Mouse (Mus musculus) forebrain, embryonic 10.5 days (tissue): Measurements from ENCODE around the gene Vtn. TPM values are rescaled to one million over a fixed set of nuclear protein-coding genes. Genes with fewer than 3 reads are reported as not detected.

ENCODE experiments used
- DNase-seq: peaks from one replicate; pipeline ENCODE4 v3.0.0-alpha.2; 2017; ENCODE audit warnings: low spot score; ENCODE audit errors: extremely low spot score
- H3K27ac ChIP-seq: fragments of 300-500 bp; sonication (generic); 2 replicates; pipeline ENCODE4 v1.5.1; 2016; ENCODE audit warnings: mild to moderate bottlenecking
- H3K27me3 ChIP-seq: fragments of 300-500 bp; sonication (generic); 2 replicates; pipeline ENCODE4 v1.6.1; 2016; ENCODE audit warnings: mild to moderate bottlenecking; ENCODE audit not compliant: poor library complexity, severe bottlenecking
- H3K36me3 ChIP-seq: fragments of 300-500 bp; sonication (generic); replicated peaks from 2 replicates; pipeline ENCODE4 v1.6.1; 2016; ENCODE audit warnings: mild to moderate bottlenecking, moderate library complexity
- H3K4me1 ChIP-seq: fragments of 300-500 bp; sonication (generic); 2 replicates; pipeline ENCODE4 v1.6.1; 2016
- H3K4me3 ChIP-seq: fragments of 300-500 bp; sonication (generic); 2 replicates; pipeline ENCODE4 v1.5.1; 2016; ENCODE audit warnings: mild to moderate bottlenecking, moderate library complexity
- H3K9me3 ChIP-seq: fragments of 300-500 bp; sonication (generic); 2 replicates; pipeline ENCODE4 v1.6.1; 2016; ENCODE audit warnings: mild to moderate bottlenecking, moderate library complexity
- WGBS: fragments of 180-500 bp; shearing (Covaris S2); methylation state at CpG from one replicate; pipeline ENCODE4 v1.1.7; 2016; 5-methylcytosine and 5-hydroxymethylcytosine counted together
- polyA plus RNA-seq: library from polyadenylated mRNA; unstranded; fragments of >200 nt; fragmentation: Nextera tagmentation; extraction: Ambion mirVana; gene quantifications from 2 replicates; pipeline ENCODE4 v1.2.1, GENCODE M21; 2016

Gene Vtn
- polyA plus RNA-seq, 1 experiment from 2014 or later: 25.0 TPM

- no peak overlapping the region for H3K4me3 ChIP-seq
- no peaks in the 10 kb centered on the region for H3K9me3 ChIP-seq
- DNase-seq: no peak
- peaks cover 11% of the 10 kb centered on the region; the same call in 1 of the 2 replicates for H3K36me3 ChIP-seq
- H3K4me1 ChIP-seq: peaks cover 35% of the 10 kb centered on the region
- no peak overlapping the region for H3K27ac ChIP-seq
- H3K27me3 ChIP-seq: no peaks in the 10 kb centered on the region
- WGBS: 88% methylated on average over 7 of the region's 7 CpGs
Observed at GRCm38 (mm10) chr11:78467515-78467914, 31.4 kb upstream of the Vtn start.

GRCm38 (mm10) chr11:78467932-78468331 lies 31.0 kb upstream of the Vtn start:
- WGBS: 56% methylated on average over 3 of the region's 3 CpGs

GRCm38 (mm10) chr11:78471326-78472103 lies 27.4 kb upstream of the Vtn start:
- Histone ChIP-seq H3K4me3 (no peak overlapping the region), H3K36me3 (peaks cover 11% of the 10 kb centered on the region; the same call in 1 of the 2 replicates), H3K9me3 (no peaks in the 10 kb centered on the region), H3K4me1 (peaks cover 11% of the 10 kb centered on the region), H3K27me3 (no peaks in the 10 kb centered on the region), H3K27ac (no peak overlapping the region)
- 94% methylated on average over 10 of the region's 10 CpGs for WGBS
- no peak for DNase-seq

More at GRCm38 (mm10) chr11:78467932-78468331, 31.0 kb upstream of the Vtn start:
- Histone ChIP-seq H3K4me1 (peaks cover 31% of the 10 kb centered on the region), H3K4me3 (no peak overlapping the region), H3K36me3 (peaks cover 11% of the 10 kb centered on the region; the same call in 1 of the 2 replicates), H3K27me3 (no peaks in the 10 kb centered on the region), H3K27ac (no peak overlapping the region), H3K9me3 (no peaks in the 10 kb centered on the region)
- no peak for DNase-seq

- WGBS: 83% methylated on average over 3 of the region's 3 CpGs
- DNase-seq: no peak
- 0 out of 2 replicates have a peak, but pooled peaks cover 4% of the 10 kb centered on the region for H3K4me1 ChIP-seq
- H3K36me3 ChIP-seq: peaks cover 11% of the 10 kb centered on the region; the same call in 1 of the 2 replicates
- no peaks in the 10 kb centered on the region for H3K27me3 ChIP-seq
- H3K27ac ChIP-seq: no peak overlapping the region
- no peak overlapping the region for H3K4me3 ChIP-seq
- H3K9me3 ChIP-seq: no peaks in the 10 kb centered on the region
Observed at GRCm38 (mm10) chr11:78475289-78475688, 23.6 kb upstream of the Vtn start.

GRCm38 (mm10) chr11:78483639-78484038 lies 15.3 kb upstream of the Vtn start:
- H3K27ac ChIP-seq: no peak overlapping the region
- peaks cover 51% of the 10 kb centered on the region for H3K27me3 ChIP-seq
- no peaks in the 10 kb centered on the region for H3K9me3 ChIP-seq
- no peak for DNase-seq
- peaks cover 3% of the 10 kb centered on the region; the same call in 1 of the 2 replicates for H3K36me3 ChIP-seq
- H3K4me3 ChIP-seq: no peak overlapping the region
- WGBS: 62% methylated on average over 7 of the region's 7 CpGs
- peaks cover 5% of the 10 kb centered on the region for H3K4me1 ChIP-seq

GRCm38 (mm10) chr11:78488168-78488567 lies 10.7 kb upstream of the Vtn start:
- Histone ChIP-seq H3K9me3 (no peaks in the 10 kb centered on the region), H3K4me1 (peaks cover 15% of the 10 kb centered on the region), H3K4me3 (peak overlapping the region; percentile 16; the same call in 1 of the 2 replicates), H3K27ac (no peak overlapping the region), H3K36me3 (no peaks in the 10 kb centered on the region), H3K27me3 (peaks cover 91% of the 10 kb centered on the region)
- peak; percentile 79 for DNase-seq
- 4% methylated on average over 8 of the region's 8 CpGs for WGBS

GRCm38 (mm10) chr11:78490781-78491241 lies 8.1 kb upstream of the Vtn start:
- no peaks in the 10 kb centered on the region for H3K9me3 ChIP-seq
- 7% methylated on average over 48 of the region's 48 CpGs for WGBS
- peaks cover 17% of the 10 kb centered on the region for H3K4me1 ChIP-seq
- peaks cover 95% of the 10 kb centered on the region for H3K27me3 ChIP-seq
- H3K36me3 ChIP-seq: no peaks in the 10 kb centered on the region
- peak overlapping the region; percentile 51; the same call in 1 of the 2 replicates for H3K27ac ChIP-seq
- peak overlapping the region; percentile 46 for H3K4me3 ChIP-seq
- DNase-seq: peak; percentile 51

GRCm38 (mm10) chr11:78495904-78496303 lies 3.0 kb upstream of the Vtn start:
- Histone ChIP-seq H3K36me3 (no peaks in the 10 kb centered on the region), H3K4me3 (peak overlapping the region; percentile 82; the same call in 1 of the 2 replicates), H3K27me3 (peaks cover 86% of the 10 kb centered on the region), H3K27ac (no peak overlapping the region), H3K9me3 (no peaks in the 10 kb centered on the region), H3K4me1 (peaks cover 49% of the 10 kb centered on the region)
- WGBS: 3% methylated on average over 6 of the region's 6 CpGs
- DNase-seq: peak; percentile 43

GRCm38 (mm10) chr11:78497071-78497541 lies 1.8 kb upstream of the Vtn start:
- Histone ChIP-seq H3K27ac (peak overlapping the region; percentile 83), H3K4me3 (peak overlapping the region; percentile 82), H3K27me3 (peaks cover 82% of the 10 kb centered on the region), H3K4me1 (peaks cover 46% of the 10 kb centered on the region), H3K36me3 (no peaks in the 10 kb centered on the region), H3K9me3 (no peaks in the 10 kb centered on the region)
- peak; percentile 55 for DNase-seq
- WGBS: 0% methylated on average over 44 of the region's 44 CpGs

- peak; percentile 96 for DNase-seq
- H3K27ac ChIP-seq: peak within 1 kb of the TSS; percentile 83
- H3K4me3 ChIP-seq: peak within 1 kb of the TSS; percentile 82
- H3K27me3 ChIP-seq: peaks cover 75% of the 10 kb centered on the region
- no peaks in the 10 kb centered on the region for H3K9me3 ChIP-seq
- no peaks in the 10 kb centered on the region for H3K36me3 ChIP-seq
- H3K4me1 ChIP-seq: peaks cover 46% of the 10 kb centered on the region
- WGBS: 4% methylated on average over 36 of the region's 36 CpGs
Observed at GRCm38 (mm10) chr11:78497544-78498522, 1.1 kb upstream of the Vtn start, which contains the start of gene Sarm1. TSS of gene Sarm1 (minus strand) at chr11:78497754.

- Histone ChIP-seq H3K4me3 (peak overlapping the region; percentile 9), H3K4me1 (peaks cover 46% of the 10 kb centered on the region), H3K36me3 (no peaks in the 10 kb centered on the region), H3K27me3 (peaks cover 63% of the 10 kb centered on the region), H3K27ac (peak overlapping the region; percentile 26; the same call in 1 of the 2 replicates), H3K9me3 (no peaks in the 10 kb centered on the region)
- no peak for DNase-seq
- 54% methylated on average over 16 of the region's 16 CpGs for WGBS
Observed at GRCm38 (mm10) chr11:78499543-78499942, 652 bp downstream of the Vtn start.

- WGBS: 83% methylated on average over 9 of the region's 9 CpGs
Observed at GRCm38 (mm10) chr11:78500623-78501202, 1.8 kb downstream of the Vtn start.

More at GRCm38 (mm10) chr11:78500623-78501202, 1.8 kb downstream of the Vtn start:
- Histone ChIP-seq H3K27me3 (peaks cover 51% of the 10 kb centered on the region), H3K4me3 (peak overlapping the region; percentile 9; the same call in 1 of the 2 replicates), H3K36me3 (peaks cover 9% of the 10 kb centered on the region), H3K27ac (no peak overlapping the region), H3K4me1 (peaks cover 45% of the 10 kb centered on the region), H3K9me3 (no peaks in the 10 kb centered on the region)
- DNase-seq: no peak
